Mouse (Mus musculus) liver, embryonic 14.5 days (tissue): Measurements from ENCODE around the gene Uox.

ENCODE experiments used
- CTCF ChIP-seq: IDR thresholded peaks from 2 replicates; pipeline ENCODE4 v1.5.1; 2016; ENCODE audit warnings: antibody characterized with exemption, low read depth, control low read depth
- EP300 ChIP-seq: IDR thresholded peaks from 2 replicates; pipeline ENCODE4 v1.6.1; 2016; ENCODE audit warnings: antibody characterized with exemption, low read depth

DNA sequence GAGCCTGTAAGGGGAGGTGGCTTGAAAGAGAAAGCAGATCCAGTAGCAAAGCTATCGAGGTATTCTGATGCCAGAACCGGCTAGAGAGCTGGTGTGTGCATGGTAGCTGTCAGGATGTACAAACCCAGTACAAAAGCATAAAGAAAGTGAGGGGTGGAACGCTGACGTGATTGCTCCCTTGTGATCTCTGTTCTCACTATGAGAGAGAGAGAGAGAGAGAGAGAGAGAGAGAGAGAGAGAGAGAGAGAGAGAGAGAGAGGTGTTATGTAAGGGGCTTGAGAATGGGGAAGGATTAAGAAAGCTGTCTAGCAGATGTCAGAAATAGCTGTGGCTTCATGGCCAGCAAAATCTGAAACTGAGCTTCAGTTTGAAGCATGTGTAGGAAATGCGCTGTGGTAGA is 13.7 kb downstream of the Uox start:
- TF ChIP-seq CTCF (no peak), EP300 (no peak)
